Mouse (Mus musculus) forebrain, embryonic 11.5 days (tissue): ENCODE data around the gene Rdm1. TPM values are rescaled to one million over a fixed set of nuclear protein-coding genes. Genes with fewer than 3 reads are reported as not detected.
"Not testable (repeated sequence)": the region's sequence is repeated elsewhere in the genome, so short reads cannot be mapped to it uniquely, and the experiment has no call there.

Source experiments
- ATAC-seq: fragments of 200-750 bp; cut with Nextera tagmentation; replicated peaks from 2 replicates; pipeline ENCODE4 v1.8.0; 2017; ENCODE audit warnings: moderate TSS enrichment; ENCODE audit not compliant: low FRiP score
- DNase-seq: peaks from one replicate; pipeline ENCODE4 v3.0.0-alpha.2; 2017; ENCODE audit warnings: low spot score
- H3K27ac ChIP-seq: fragments of 300-500 bp; sonication (generic); 2 replicates; pipeline ENCODE4 v1.5.1; 2014; ENCODE audit warnings: low read depth, low read length
- H3K27me3 ChIP-seq: fragments of 300-500 bp; sonication (generic); 2 replicates; pipeline ENCODE4 v1.6.1; 2014; ENCODE audit warnings: mild to moderate bottlenecking, low read length, mixed read lengths; ENCODE audit not compliant: control insufficient read depth, insufficient read depth
- H3K36me3 ChIP-seq: fragments of 300-500 bp; sonication (generic); 2 replicates; pipeline ENCODE4 v1.6.1; 2014; ENCODE audit warnings: mild to moderate bottlenecking, low read length, moderate library complexity, mixed read lengths; ENCODE audit not compliant: control insufficient read depth, insufficient read depth
- H3K4me1 ChIP-seq: fragments of 300-500 bp; sonication (generic); replicated peaks from 2 replicates; pipeline ENCODE4 v1.6.1; 2014; ENCODE audit warnings: low read length, mixed read lengths; ENCODE audit not compliant: control insufficient read depth, insufficient read depth
- H3K4me2 ChIP-seq: fragments of 300-500 bp; sonication (generic); 2 replicates; pipeline ENCODE4 v1.6.1; 2014; ENCODE audit warnings: low read depth, mild to moderate bottlenecking, low read length, moderate library complexity, mixed read lengths; ENCODE audit not compliant: severe bottlenecking
- H3K4me3 ChIP-seq: fragments of 300-500 bp; sonication (generic); 2 replicates; pipeline ENCODE4 v1.5.1; 2014; ENCODE audit warnings: low read depth, low read length
- H3K9ac ChIP-seq: fragments of 300-500 bp; sonication (generic); 2 replicates; pipeline ENCODE4 v1.6.1; 2014; ENCODE audit warnings: low read length
- H3K9me3 ChIP-seq: fragments of 300-500 bp; sonication (generic); 2 replicates; pipeline ENCODE4 v1.6.1; 2016; ENCODE audit warnings: low read length, mixed read lengths; ENCODE audit not compliant: control insufficient read depth
- WGBS: fragments of 180-500 bp; shearing (Covaris S2); extraction: QIAGEN DNeasy Blood & Tissue Kit; methylation state at CpG from one replicate; pipeline ENCODE4 v1.1.7; 2014; 5-methylcytosine and 5-hydroxymethylcytosine counted together
- polyA plus RNA-seq: library from polyadenylated mRNA; unstranded; fragments of >200 nt; fragmentation: Nextera tagmentation; extraction: Ambion mirVana; gene quantifications from 2 replicates; pipeline ENCODE4 v1.2.1, GENCODE M21; 2014

Rdm1 gene
- polyA plus RNA-seq, 1 experiment from 2014 or later, result 45.6 TPM

DNA sequence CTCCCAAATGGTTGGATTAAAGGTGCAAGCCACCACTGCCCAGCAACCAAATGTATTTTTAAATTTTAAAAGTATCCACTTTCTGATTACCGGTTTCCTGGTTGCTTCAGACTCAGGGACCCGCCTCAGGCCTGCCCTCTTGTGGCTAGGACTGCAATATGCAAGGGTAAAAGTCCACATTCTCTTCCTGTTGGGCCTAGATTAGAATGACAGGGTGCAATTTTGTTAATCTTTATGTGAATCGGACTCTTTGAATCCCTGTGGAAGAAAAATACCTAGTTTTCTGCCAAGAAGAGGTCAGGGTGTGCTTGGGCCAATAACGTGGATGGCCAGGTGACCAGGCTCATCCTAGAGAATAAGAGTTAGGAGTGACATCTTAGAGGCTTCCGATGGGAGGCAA, 37.6 kb upstream of the Rdm1 start:
- ATAC-seq (no peak), DNase-seq (peak; percentile 73)
- WGBS, result 31% methylated on average over 5 of the region's 5 CpGs
- no peaks in the 10 kb centered on the region for H3K36me3 ChIP-seq
- no peak overlapping the region for H3K27ac ChIP-seq
- no peaks in the 10 kb centered on the region for H3K4me1 ChIP-seq
- H3K27me3 ChIP-seq, result no peaks in the 10 kb centered on the region
- no peaks in the 10 kb centered on the region for H3K9me3 ChIP-seq
- no peak overlapping the region for H3K4me2 ChIP-seq
- no peak overlapping the region for H3K9ac ChIP-seq
- no peak overlapping the region for H3K4me3 ChIP-seq

DNA sequence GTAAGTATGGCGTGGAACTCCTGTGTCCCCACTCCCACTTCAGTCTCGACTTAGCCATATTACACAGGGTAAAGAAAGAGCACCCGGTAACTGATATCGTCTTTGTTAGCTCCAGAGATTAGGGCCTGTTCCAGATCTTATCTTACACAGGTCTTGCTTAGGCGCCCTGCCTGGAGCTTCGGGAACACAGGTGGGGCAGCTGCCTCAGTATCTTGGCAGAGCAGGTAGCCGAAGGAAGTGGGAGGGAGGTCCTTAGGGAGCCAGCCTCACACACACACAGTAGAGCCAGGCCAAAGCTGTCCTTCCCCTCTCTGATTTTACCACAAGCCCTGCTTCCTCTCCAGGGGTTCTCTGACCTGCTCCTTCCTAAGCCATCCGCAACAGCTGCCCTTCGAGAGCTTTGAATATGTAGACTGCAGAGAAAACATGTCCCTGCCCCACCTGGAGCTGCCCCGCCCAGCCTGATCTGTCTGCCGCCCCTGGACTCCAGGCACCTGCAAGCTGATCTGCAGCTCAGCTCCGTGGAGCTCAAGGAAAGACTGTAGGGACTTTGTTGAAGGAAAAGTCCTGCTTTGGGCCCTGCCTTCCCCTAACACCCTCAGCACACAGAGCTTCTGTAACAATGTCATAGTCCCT, 36.9 kb upstream of the Rdm1 start:
- no peak overlapping the region for H3K4me3 ChIP-seq

DNA sequence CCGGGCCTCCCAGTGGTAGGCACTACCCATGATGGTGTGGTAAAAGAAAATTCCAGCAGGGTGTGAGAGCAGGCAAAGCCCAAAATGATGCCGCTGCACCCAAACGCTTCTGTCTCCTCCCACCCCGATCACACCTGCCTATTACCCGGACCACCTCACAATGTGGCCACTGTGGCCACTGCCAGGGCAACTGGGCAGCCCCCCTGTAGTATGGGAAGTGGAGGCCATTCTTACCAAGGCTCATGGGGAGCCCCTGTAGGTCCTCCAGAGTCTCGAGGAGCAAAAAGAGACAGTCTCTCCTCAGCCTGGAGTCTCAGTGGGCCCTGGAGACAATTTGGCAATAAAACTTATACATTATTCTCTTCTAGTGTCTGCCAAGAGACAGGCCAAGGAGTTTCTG, 27.8 kb upstream of the Rdm1 start, which contains the start of gene Gm11634:
Gm11634 (minus strand) TSS at position 101 of the 400 bp plus-strand sequence.
- no peak for DNase-seq
- Histone ChIP-seq H3K36me3 (no peaks in the 10 kb centered on the region), H3K4me1 (no peaks in the 10 kb centered on the region), H3K27me3 (no peaks in the 10 kb centered on the region), H3K4me3 (no peak within 1 kb of the TSS), H3K9me3 (no peaks in the 10 kb centered on the region), H3K27ac (no peak within 1 kb of the TSS), H3K9ac (no peak within 1 kb of the TSS), H3K4me2 (no peak within 1 kb of the TSS)
- WGBS, result 82% methylated on average over 6 of the region's 6 CpGs
- ATAC-seq, result no peak

More for the DNA sequence above, 36.9 kb upstream of the Rdm1 start:
- Histone ChIP-seq H3K9me3 (no peaks in the 10 kb centered on the region), H3K9ac (no peak overlapping the region), H3K27ac (no peak overlapping the region), H3K4me1 (no peaks in the 10 kb centered on the region), H3K27me3 (no peaks in the 10 kb centered on the region), H3K36me3 (no peaks in the 10 kb centered on the region), H3K4me2 (no peak overlapping the region)
- ATAC-seq (no peak), DNase-seq (no peak)
- 76% methylated on average over 12 of the region's 12 CpGs for WGBS

DNA sequence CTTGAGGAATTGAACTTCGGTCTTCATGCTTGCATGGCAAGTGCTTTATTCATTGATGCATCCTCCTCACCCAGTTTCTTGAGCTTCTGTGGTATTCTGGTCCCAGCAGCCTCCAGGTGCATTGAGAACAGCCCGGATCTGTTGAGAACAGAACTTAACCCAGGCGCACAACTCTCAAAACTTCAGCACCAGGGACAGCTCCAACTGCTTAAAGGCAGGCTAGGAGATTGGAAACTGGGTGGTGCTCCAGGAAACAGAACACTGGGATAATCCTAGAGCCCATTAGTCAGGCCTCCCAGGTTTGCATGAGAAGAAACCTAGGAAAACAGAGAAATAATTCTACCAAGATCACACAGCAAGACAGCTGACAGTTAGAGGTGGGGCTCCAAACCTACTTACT, 24.5 kb upstream of the Rdm1 start:
- H3K36me3 ChIP-seq, result no peaks in the 10 kb centered on the region
- DNase-seq, result peak; percentile 73
- no peaks in the 10 kb centered on the region for H3K9me3 ChIP-seq
- no peaks in the 10 kb centered on the region for H3K27me3 ChIP-seq
- no peak overlapping the region for H3K27ac ChIP-seq
- H3K4me2 ChIP-seq, result no peak overlapping the region
- H3K4me3 ChIP-seq, result no peak overlapping the region
- no peak for ATAC-seq
- no peaks in the 10 kb centered on the region for H3K4me1 ChIP-seq
- 18% methylated on average over 3 of the region's 3 CpGs for WGBS
- H3K9ac ChIP-seq, result no peak overlapping the region

DNA sequence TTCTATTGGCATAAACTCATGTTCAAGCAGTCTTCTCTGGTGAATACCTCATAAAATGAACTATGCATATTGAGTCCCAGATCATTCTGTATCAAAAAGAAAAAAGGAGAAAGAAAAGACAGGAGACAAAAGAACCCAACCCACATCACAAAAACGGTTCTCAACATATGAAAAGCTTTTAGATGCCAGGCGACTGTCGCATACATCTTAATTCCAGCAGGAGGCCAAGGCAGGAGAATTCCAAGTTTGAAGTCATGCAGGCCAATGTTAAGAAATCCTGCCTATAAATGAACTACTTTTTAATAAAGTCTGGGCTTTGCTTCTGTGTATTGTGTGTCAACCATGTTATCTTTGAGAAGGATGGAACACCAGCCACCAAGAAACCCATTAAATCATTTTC, 22.9 kb upstream of the Rdm1 start:
- 2% methylated on average over 3 of the region's 3 CpGs for WGBS
- H3K27ac ChIP-seq, result no peak overlapping the region

DNA sequence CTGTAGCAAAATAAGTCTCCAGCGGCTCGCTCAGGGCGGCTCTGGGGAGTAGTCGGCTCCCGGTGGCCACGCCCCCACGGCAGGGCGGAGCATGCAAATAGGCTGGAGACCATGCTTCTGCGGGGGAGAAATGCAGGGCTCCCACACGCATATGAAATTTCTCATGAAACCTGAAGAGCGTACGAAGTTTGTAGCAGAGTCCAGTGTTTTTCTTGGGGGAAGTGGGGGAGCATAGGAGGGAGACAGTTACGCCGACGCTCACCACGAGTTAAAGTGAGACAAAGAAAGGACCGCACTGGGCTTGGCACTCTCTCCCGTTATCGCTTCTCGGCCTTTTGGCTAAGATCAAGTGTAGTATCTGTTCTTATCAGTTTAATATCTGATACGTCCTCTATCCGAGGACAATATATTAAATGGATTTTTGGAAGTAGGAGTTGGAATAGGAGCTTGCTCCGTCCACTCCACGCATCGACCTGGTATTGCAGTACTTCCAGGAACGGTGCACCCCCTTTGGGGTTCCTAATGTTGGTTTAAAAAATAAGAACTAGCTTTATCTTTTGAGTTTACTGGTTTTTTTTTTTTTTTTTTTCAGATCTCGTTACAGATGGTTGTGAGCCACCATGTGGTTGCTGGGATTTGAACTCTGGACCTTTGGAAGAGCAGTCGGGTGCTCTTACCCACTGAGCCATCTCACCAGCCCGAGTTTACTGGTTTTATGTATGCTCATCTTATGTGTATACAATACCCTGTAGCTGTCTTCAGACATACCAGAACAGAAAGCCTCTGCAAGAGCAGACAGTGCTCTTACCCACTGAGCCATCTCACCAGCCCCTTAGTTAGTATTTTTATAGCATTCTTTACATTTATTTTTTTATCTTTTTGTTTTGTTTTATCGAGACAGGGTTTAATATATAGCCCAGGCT, 22.2 kb upstream of the Rdm1 start:
- Histone ChIP-seq H3K27ac (peak overlapping the region; percentile 41; the same call in 1 of the 2 replicates), H3K4me3 (peak overlapping the region; percentile 11; the same call in 1 of the 2 replicates), H3K9ac (peak overlapping the region; percentile 2; the same call in 1 of the 2 replicates), H3K4me2 (peak overlapping the region; percentile 34)
- not testable (repeated sequence) for H3K9me3 ChIP-seq, H3K4me1 ChIP-seq, H3K36me3 ChIP-seq, H3K27me3 ChIP-seq
- peak; percentile 92 for DNase-seq
- WGBS, result 1% methylated on average over 30 of the region's 30 CpGs
- peak; percentile 82 for ATAC-seq

More for the DNA sequence above, 22.9 kb upstream of the Rdm1 start:
- Histone ChIP-seq H3K4me2 (peak overlapping the region; percentile 34; the same call in 1 of the 2 replicates), H3K36me3 (no peaks in the 10 kb centered on the region), H3K27me3 (no peaks in the 10 kb centered on the region), H3K9ac (no peak overlapping the region), H3K4me3 (no peak overlapping the region), H3K9me3 (no peaks in the 10 kb centered on the region), H3K4me1 (no peaks in the 10 kb centered on the region)
- DNase-seq (no peak), ATAC-seq (no peak)

DNA sequence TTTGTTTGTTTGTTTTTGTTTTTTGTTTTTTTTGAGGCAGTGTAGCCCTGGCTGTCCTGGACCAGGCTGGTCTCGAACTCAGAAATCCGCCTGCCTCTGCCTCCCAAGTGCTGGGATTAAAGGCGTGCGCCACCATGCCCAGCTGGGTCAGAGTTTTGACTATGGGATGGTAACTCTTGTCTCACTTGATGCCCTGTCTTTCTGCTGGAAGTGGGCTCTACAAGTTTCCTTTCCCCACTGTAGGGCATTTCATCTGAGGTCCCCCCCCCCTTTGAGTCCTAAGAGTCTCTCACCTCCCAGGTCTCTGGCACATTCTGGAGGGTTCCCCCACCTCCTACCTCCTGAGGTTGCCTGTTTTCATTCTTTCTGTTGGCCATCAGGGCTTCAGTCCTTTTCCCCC, 19.9 kb upstream of the Rdm1 start:
- WGBS, result 90% methylated on average over 4 of the region's 4 CpGs
- not testable (repeated sequence) for H3K27me3 ChIP-seq, H3K27ac ChIP-seq, H3K9me3 ChIP-seq, H3K36me3 ChIP-seq, DNase-seq, H3K4me2 ChIP-seq, H3K4me1 ChIP-seq, H3K9ac ChIP-seq, ATAC-seq, H3K4me3 ChIP-seq

DNA sequence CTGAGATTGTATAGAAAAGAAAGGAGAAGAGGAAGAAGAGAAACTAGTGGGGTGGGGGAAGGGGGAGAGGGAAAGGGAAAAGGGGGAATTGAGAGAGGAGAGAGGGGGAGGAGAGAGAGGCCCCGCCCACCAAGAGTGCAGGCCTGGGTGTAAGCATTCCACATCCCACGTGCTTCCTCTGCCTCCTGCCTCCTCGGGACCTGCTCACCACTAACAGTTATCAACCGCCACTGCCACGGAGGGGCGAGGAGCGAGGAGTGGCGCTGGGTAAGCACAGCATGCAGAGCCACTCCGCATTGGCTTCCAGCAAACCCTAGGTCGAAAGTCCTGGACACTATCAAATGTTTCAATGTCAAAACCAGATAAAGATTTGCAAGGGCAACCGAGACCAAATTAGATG, 16.6 kb upstream of the Rdm1 start:
- WGBS, result 50% methylated on average over 11 of the region's 11 CpGs
- no peaks in the 10 kb centered on the region for H3K27me3 ChIP-seq
- no peak for ATAC-seq
- H3K4me3 ChIP-seq, result no peak overlapping the region
- no peak overlapping the region for H3K9ac ChIP-seq
- no peak overlapping the region for H3K4me2 ChIP-seq
- no peaks in the 10 kb centered on the region for H3K36me3 ChIP-seq
- no peaks in the 10 kb centered on the region for H3K9me3 ChIP-seq
- no peak for DNase-seq
- no peaks in the 10 kb centered on the region; the same call in none of the 2 replicates for H3K4me1 ChIP-seq
- no peak overlapping the region for H3K27ac ChIP-seq
